Mouse (Mus musculus): Measurements from ENCODE around the gene Card9.
A peak's percentile ranks its signal among the peaks of the same experiment; 100 is the strongest.
"Not testable (repeated sequence)": the region's sequence is repeated elsewhere in the genome, so short reads cannot be mapped to it uniquely, and the experiment has no call there.

The Card9 gene

DNA sequence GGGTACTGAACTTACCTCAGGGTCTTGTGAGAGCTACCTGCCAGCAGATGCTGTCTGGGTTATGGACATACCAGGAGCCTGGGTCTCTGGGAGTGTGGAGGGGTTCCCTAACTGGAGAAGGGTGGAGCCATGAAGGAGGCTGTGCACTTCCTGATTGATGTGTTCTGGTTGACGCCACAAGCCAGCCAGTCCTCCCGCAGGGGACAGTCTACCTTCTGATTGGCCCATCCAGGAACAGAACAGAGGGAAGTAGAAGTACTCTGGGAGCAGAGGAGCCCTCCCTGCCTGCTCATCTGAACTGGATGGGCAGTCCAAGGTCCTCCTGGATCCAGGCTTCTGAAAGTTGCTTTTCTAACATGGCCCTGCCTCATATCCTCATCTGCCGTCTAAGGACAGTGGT is at the start of gene Card9:
Card9 (minus strand) TSS at position 147 of the 400 bp plus-strand sequence.
- no peak for DNase-seq

DNA sequence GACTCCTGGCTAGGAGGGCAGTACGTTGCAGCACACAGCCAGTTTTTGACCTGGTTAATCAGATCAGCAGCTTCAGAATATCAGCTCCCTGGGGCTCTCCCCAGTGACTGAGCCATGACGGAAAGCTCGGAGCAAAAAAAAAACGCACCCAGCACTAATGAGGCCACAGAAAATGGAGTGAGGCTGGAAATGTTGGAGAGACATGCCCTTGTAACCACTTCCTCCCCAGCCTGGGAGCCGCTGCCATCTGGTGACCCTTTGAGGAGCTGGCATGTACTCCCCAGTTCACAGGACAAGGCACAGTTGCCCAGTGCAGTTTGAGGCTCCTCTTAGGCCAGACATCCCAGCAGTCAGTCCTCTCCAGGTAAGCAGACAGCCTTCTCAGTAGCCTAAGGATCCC is 49.4 kb upstream of the Card9 start:
- no peak for DNase-seq

DNA sequence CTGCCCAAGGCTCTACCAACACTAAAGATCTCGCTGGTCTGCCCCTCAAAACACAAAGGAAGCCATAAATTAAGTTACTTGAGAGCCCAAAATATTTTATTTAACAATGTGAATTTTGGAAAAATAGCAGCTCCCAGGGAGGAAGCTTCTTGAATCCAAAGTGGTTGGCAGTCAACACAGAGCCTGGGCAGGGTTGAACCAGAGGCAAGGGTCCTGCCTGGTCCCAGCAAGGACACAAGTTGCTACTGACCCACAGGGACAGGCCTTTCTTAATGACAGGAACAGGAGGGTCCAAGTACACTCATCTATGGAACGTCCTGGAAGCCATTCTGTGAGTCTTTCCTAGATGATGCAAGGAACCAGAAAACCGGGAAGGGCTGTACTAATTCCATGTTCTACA is 48.6 kb upstream of the Card9 start:
- no peak for DNase-seq

DNA sequence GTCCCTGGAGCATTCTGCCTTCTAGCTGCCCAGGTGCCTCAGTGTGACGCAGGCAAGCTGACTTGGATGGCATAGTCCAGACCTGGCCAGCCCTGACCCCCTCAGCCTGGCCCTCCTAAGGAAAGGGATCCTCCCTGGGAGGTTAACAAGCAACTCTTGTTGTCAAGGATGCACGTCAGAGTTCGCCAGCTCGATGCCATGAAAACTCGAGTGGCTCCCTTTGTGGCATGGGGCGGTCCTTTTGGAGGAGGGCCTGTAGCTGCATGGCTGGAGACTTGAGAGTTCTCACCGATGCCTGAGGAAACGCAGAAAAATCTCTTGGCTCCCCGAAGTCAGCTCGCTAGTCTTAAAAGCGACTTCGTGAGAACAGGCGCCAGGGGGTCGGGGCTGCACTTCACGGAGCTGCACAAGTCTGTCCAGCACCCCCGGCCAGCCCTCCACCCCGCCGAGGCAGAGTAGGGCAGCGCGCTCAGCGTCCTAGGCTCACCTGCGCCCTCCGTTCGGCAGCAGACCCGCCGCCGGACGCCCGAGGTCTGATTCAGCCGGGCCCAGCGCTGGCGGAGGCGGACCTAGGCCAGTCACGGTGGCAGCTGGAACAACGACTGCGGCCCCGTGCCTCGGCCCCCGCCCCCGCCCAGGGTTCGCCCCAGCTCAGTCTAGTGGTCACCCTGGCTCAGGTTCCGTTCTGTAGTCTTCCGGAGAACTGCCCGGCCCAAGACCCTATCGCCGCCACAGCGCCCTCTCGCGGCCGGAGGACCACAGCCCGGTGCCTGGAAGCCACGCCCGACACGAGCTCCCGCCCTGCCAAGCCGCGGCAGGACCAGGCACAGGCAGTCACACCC is 48.0 kb upstream of the Card9 start, which contains the start of gene Inpp5e:
Inpp5e (minus strand) TSS at position 689 of the 842 bp plus-strand sequence.
- peak; percentile 98 to 99 for DNase-seq

DNA sequence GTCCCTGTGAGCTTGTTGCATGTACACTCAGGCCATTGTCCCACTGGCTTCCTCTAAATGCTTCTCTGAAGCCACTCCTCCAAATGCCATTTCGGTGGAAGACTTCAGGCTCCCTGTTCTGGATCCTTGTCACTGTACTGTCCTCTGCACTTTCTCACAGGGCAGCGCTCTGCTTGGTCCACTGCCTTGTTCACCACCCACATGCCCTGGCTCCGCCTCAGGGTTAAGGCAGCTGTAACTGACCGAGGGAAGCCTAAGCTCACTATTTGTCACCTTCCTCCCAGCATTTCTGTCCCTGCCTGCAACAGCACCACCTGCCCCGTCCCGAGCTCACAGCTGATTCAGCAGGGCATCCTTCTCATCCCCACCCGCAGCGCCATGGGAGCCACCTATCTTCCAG is 42.6 kb upstream of the Card9 start:
- peak; percentile 72 to 73 for DNase-seq

DNA sequence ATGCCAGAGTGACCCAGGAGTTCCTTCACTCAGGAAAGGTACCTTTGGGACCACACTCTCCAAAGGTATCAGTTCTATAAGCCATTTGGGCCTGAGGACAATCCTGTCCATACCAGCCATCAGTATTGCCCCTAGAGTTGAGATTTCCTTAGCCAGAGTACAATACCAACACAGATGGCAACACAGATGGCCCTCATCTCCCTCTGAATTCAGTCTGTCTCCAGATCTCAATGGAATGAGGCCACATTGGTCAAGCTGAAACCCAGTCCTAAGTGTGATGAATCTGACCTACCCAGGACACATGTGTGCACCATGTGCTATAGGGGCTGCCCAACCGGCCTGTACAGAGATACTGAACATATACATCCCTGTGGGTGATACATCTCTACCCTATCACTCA is 41.5 kb upstream of the Card9 start:
- no peak for DNase-seq

DNA sequence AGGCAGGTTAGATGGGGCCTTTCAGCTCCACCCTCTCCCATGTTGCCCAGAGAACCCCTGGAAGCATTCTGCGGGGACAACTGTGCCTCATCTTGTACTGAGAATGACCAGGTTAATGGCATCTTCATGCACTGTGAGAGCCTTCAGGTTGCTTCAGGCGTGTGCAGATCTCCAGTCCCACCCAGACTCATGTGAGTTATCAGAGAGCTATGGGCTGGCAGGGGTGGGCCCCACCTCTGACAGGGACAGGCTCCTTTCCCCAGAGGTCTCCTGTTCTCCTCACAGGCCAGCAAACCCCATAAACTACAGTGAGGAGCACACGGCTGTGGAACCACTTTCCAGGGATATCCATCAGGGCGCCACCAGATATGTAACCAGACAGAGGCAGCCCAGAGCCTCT is 40.3 kb upstream of the Card9 start:
- no peak for DNase-seq

DNA sequence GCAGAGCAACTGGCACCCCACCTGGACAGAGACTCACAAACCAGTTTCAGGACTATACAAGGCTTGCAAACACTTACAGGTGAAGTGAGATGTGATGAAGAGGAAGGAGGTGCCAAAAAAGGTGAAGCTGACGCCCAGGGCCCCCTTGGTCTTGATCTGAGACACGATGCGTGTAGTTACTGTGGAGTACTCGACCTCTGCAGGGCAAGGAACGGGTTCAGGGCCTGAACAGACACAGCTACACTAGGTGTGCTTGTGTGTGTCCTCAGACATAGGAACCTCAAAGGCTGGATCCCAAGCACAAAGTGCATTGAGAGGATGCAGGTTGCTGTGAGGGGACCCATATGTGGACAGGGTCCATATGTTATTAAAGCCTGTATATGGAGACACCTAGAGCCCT is 39.6 kb upstream of the Card9 start:
- no peak for DNase-seq

DNA sequence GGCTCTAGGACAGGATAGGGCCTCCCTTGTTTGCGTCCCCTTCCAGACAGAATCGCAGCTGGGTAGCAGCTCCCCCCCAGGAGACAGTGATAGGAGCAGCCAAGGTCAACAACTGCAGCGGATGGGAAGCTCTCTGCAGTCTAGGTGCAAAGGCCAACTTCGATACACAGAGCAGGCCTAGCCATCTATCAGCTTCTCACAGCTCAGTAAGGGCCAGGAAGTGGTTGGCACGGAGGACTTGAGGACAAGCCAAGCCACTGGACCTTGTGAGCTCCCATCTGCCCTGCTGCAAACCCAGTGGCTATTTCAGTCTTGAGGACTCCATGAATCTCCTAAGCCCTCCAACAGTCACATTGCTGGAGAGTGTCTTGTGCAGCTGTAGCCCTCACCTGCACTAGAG is 38.9 kb upstream of the Card9 start:
- DNase-seq, result peak; percentile 72 to 84

DNA sequence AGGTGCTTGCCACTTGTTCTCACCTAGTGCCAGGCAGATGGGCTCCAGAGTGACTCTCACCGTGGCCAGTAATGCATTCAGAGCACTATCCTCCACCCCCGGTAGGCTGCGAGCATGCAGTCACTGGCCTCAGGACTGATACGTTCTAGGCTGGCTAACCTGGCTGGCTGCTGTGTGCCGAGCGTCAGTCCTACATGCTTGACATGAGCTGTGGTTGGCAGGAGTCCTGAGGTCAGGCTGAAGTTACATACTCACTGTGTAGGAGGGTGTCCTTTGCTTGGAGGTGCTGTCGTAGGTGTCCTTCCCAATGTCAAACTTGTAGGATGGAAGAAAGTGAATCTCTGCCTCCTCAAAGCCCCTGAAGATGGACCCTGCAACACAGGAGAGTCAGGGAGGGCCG is 38.3 kb upstream of the Card9 start:
- DNase-seq, result peak; percentile 39 to 57

DNA sequence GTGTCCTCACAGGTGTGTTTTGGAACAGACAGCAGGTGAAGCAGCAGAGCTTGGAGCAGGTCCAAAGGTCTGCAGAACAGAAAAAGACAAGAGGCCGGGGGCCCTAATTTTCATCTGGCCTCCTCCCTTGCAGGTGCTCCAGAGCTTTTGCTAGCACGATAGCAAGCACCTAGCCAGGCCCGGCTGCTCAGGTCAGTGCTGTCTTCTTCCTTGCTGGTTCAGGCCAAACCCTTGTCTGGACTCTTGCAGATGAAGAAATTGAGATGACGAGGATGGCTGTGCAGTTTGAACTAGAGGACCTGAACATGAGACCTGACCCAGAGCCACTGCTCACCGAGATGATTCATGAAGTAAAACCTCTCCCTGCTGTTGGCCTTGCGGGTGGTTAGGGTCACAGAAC is 30.9 kb upstream of the Card9 start:
- DNase-seq, result no peak

DNA sequence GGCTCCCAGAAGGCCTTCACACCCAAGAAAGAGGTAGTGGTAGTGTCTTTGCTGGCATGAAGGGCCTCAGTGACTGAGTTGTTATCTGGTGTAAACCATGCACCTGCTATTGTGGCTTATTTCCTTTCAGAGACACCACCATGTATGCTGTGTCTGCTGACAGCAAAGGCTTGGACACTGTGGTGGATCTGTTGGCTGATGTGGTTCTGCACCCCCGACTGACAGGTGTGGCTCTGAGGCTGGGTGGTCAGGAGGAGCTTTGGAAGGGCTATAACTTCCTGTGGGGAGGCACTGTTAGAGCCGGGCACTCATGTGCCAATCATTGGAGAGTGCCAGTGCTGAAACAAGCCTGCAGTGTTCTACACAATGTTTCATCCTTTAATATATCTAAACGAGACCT is 30.2 kb upstream of the Card9 start:
- no peak for DNase-seq

DNA sequence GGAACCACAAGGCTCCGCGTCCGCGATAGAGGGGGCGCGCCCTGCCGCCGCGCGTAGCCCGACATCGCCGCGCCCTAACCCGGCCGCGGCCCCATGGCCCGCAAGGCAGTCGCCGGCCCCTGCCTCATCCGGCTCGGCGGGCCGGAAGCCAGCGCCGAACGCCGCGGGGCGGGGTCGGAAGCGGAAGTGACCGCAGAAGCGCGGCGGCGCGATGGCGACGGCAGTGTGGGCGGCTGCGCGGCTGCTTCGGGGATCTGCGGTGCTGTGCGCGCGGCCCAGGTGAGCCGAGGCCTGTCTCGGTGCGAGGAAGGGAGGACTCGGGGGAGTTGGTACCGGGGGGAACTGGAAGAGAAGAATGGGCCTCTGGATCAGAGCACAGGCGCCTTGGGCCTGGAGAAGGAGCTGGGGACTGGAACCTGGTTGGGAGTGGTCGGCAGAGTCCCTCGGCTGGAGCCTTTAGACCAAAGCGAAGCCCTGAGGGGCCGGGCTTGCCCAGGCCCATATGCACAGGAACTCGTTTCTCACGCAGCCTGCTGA is 28.5 kb upstream of the Card9 start, which contains the start of the genes Entr1 and Pmpca:
Entr1 (minus strand) TSS at position 163 of the 537 bp plus-strand sequence.
Pmpca (plus strand) TSS at position 186 of the 537 bp plus-strand sequence.
- DNase-seq, result peak; percentile 81 to 94

DNA sequence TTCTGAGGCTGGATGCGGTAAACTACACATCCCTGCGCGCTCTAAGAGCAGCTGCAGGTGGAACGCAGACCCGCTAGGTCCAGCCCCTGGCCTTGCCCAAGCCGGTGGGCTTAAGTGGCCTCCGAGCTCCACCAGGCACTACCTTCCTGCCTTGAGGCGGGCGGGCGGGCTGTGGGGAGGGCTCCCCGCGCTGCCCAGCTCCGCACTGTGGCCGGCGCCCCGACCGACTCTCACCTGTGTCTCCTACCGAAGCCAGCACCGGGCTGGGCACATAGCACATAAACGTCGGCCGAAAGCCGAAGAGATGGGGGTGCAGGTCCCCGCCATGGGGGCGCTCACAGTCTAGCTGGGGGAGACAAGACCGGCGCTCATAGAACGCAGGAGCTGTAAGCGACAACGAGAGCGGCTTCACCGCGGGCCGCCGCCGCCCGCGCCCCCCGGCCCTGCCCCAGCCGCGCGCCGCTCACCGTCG is 28.0 kb upstream of the Card9 start:
- peak in 1 of 2 experiments; percentile 50 for DNase-seq

DNA sequence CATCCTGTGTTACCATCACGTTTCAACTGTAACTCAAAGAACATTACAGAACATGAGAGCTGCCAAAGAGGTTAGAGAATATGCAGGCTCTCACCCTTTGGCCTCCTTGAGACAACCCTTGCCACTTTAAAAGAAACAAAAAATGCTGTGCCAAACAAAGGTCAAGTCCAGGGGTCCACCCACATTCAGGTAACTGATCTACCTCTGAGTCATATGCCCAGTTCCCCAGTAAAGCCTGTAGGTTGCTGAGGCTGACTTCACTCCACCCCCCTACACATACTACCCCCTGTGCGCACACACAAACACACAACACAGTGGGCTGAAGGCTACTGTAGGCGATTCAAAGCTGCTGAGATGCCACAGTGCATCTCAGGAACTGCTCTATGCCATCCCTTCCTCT is 27.0 kb upstream of the Card9 start:
- peak; percentile 57 to 72 for DNase-seq

DNA sequence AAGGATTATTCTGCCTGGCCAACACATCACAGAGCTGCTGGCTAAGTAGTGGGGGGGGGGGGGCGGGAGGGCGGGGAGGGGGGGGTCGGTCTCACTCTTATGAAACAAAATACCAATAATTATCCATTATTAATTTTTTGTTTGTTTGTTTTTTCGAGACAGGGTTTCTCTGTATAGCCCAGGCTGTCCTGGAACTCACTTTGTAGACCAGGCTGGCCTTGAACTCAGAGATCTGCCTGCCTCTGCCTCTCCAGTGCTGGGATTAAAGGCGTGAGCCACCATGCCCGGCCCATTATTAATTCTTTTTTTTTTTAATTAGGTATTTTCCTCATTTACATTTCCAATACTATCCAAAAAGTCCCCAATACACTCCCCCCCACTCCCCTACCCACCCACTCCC is 20.2 kb upstream of the Card9 start:
- not testable (repeated sequence) for DNase-seq

DNA sequence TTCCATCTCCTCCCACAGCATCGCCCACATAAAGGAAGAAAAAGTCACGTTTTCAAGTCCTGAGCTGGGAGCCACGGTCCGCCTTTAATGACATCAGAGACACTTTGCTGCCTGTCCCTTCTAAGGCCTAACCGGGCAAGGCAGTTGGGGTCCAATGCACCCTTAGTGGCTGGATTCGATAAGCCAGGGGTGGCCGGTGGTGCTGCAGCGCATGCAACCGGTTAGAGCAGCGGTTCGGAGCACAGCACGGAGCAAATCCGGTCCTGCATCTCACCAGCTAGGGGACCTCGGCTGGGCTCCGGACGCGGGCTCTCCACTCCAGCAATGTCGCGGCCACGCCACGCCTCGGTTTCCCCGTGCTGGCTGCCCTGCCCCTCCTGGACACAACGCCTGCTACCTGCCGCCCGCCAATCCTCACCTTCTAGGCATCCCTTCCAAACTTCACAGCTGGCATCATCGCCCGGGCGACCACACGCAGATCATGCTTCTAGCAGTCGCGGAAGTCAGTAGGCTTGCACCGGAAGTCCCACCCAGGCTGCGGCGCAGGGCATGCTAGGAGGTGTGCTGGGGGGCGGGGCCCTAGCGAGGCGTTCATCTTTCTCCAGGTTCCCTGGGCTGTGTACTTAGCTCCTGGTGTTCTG is 19.5 kb upstream of the Card9 start, which contains the start of gene Snapc4:
Snapc4 (minus strand) TSS at position 523 of the 641 bp plus-strand sequence.
- DNase-seq, result peak; percentile 91 to 95

DNA sequence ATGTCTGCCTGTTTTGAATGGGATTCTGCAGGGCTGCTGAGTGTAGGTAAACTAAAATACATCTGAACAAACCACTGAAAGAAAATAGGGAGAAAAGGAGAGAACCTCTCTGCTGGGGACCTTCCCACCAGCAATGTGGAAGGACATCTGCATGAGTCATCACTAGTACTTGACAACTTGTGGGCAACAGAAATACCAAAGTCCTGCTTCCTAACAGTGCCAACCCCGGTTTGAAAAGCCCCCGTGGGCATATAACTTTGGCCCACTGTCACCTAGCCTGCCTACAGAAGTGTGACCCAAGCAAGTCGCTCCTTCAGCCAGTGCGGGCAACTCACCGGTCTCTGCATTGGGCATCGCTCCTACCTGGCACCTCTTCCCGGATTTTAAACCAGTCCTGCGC is 11.7 kb upstream of the Card9 start:
- DNase-seq, result no peak

DNA sequence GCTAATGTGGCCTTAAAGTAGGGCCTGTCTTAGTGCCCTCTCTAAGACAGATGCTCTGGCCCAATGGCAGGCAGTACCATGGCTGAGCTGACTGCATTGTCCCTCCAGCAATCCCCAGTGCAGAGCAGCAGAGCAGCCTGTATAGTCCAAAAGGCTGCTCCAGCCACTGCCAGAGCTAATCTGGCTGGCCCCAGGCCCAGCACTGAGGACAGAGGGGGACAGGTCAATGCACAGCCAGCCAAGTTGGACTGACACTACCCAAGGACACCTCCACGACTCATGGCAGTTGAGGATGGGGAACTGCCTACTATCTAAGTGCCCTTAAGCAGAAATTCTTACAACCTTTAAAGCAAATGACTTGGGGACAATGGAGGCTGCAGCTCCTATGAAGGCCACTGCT is 7.9 kb upstream of the Card9 start:
- no peak for DNase-seq

DNA sequence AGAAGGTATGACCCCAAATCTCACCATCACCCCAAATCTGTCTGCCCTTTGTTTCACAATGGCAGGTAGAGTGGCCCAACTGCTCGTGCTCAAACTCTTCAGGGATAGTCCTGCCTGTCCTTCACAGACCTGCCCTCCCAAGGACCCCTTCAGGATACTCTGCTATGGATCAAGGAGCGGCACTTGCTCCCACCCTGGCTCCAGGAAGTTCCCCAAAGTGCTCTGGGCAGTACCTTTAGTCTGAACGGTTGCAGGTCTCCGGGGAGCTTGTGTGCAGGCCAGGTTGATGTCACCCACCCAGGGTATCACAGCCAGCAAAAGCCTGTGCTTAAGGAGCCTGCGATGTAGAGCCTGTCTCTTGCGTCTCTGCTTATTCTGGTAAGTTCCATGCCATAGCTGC is 7.2 kb upstream of the Card9 start:
- no peak for DNase-seq

DNA sequence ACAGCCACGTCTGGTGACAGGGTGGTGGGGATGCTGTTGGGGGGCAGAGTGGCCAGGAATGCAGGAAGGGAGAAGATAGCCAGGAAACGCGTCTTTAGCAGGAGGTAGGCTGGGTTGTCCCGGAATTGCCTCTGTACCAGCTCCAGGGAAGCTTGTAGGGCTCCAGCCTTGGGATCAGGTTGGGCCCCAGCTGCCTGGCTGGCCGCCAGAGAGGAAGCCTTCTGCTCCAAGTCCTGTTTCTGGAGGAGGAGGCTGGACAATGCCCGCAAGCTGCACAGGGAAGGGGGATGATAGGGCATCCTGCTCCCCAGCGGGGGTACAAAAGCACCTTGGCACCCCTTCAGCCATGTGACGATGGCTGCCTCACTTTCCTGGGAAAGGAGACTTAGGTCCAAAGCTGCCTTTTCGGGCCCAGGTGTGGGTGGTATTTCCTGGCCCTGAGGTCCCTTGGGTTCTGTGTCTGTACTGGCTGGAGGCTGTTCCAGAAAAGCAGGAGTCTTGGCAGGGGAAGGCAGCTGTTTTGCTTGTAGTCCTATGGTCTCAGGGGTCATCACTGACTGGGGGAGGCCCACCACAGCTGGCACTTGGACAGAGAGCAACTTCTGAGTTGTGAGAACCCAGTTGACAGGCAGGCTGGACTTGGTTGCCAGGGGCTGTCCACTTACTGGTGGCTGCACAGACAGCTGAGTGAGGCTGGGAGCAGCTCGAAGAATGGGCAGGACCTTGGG is 4.2 kb upstream of the Card9 start:
- DNase-seq, result peak; percentile 66 to 87

DNA sequence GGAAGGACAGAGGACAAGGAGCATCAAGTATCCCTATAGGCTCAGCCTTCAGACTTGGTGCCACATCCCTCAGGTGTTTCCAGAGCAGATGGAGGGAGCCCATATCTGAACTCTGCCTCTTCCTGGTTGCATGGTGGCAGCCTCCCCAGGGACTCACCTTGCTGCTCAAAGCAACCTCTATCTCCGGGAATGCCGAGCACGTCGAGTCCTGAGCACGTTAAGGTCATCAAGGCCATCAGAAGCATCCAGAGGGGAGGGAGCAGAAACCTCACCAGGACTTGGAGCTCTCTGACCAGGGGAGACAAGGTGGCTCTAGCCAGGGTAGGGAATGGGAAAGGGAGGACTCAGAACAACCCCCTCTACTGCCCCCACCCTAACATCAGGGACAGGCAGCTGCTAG is 2.8 kb upstream of the Card9 start:
- DNase-seq, result no peak

DNA sequence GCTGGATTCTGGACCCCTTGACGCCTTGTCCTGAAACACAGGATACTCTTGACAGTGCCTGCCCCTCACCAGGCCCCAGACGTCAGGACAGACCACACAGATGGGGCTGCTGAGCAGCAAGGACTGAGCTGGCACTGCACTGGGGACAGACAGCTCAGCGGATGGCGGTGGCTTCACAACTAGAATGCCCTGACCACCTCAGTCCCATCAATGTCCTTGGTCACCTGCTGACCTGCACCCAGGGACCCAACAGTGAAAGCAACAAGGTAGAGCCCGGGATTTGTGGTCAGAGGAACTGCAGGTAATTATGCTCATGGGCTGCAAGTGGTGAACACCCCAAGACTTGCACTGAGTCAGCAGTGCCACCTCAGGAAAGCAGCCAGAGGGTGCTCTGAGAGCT is 2.3 kb upstream of the Card9 start:
- no peak for DNase-seq
